Mouse (Mus musculus) liver, embryonic 14.5 days (tissue): ENCODE data around the gene Erbb2.

ENCODE experiments used
- CTCF ChIP-seq: IDR thresholded peaks from 2 replicates; pipeline ENCODE4 v1.5.1; 2016; ENCODE audit warnings: antibody characterized with exemption, low read depth, control low read depth
- EP300 ChIP-seq: IDR thresholded peaks from 2 replicates; pipeline ENCODE4 v1.6.1; 2016; ENCODE audit warnings: antibody characterized with exemption, low read depth

- no peak for TF ChIP-seq EP300
- no peak for TF ChIP-seq CTCF
These were observed 1.9 kb downstream of the Erbb2 start for GRCm38 (mm10) chr11:98414162-98414561.
